Mouse (Mus musculus) frontal cortex, postnatal 14 days (tissue): ENCODE results near the gene Plxnc1.

ENCODE experiments used
- DNase-seq, 2 experiments: peaks; one replicate each; pipeline ENCODE4 v3.0.0; 2022; ENCODE audit warnings: low spot score in 2 of 2

Plxnc1 gene

GRCm38 (mm10) chr10:94947915-94948675, 3.5 kb upstream of the Plxnc1 start:
- DNase-seq = no peak

DNA sequence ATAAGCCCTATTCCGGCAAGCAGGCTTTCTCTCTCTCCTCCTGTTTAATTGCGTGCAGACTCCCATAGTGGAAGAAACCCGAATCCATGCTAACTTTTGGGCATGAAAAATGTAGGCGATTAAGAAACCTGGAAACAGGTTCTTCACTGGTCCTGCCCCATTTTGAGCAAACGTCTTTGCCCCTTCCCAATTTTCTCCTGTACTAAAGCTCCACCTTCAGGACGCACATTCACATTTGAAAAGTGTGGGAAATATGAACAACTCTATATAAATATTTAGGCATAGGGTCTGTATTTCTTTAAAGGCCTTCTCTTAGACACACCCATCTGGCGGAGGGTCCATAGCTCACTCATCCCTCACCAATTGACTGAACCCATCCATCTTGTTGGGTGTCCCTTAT, 2.8 kb upstream of the Plxnc1 start:
- DNase-seq = no peak

DNA sequence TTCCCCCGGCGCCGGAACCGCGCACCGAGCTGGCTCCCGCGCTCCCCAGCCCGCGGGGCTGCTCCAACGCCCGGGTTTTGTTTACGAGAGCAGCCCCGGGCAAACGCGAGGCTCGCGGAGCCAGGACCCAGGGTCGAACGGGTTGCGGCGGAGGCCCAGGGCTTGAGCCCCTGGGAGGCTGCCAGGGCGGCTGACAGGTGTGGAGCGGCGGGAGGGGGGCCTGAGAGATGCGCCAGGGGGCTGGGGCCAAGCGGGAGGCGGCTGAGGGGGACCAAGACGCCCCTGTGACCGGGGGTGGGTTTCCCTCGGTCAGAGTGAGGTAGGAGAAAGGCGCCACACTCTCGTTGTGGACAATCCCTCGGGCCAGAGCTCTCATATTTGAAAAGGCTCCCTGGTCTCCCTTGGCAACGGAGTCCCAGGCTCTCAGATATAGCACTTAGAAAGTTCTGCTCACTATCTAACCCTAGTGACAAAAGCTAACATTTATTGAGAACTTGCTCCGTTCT, 624 bp upstream of the Plxnc1 start:
- DNase-seq = no peak

- DNase-seq = peak; percentile 48 to 56
These were observed 567 bp downstream of the Plxnc1 start for GRCm38 (mm10) chr10:94943846-94944690.

DNA sequence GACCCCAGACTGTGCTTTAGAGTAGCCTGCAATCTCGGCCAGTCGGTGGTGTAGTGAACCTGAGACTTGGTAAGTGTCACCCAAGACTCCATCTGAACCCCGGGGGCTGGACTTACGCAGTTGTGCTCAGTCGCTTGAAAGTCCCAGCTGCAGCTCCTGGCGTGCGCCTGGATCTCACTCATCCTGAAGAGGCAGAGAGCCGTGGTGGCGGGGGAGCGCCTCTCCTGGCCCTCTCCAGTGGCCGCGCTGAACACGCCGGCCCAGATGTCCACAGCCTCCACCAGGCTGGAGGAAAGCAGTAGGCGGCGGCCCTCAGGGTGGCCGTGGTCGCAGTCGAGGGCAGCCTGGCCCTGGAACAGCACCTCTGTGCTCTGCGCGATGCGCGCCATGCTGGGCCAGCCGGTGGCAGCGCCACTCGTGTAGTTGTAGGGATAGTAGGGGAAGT, 1.2 kb downstream of the Plxnc1 start:
- peak; percentile 41 to 51 for DNase-seq

- DNase-seq = no peak
These were observed 2.1 kb downstream of the Plxnc1 start for GRCm38 (mm10) chr10:94942449-94943041.

DNA sequence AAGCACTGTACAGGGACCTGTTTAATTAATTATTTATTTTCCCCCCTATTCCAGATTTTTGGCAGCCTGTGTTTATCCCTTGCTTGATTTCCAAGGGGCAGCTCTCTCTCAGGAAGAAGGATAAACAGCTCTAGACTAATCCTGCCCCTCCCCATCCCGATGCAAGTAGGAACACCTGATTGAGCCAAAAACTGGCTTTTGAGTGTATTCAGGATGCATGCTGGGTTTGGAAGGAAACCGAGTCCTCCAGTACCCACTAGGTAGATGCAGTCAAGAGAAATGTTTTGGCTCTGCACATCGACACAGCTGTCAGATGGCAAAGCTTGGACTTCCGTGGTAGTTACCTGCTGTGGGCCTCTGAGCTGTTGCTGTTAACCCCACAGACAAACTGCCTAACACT, 3.1 kb downstream of the Plxnc1 start:
- DNase-seq = no peak

DNA sequence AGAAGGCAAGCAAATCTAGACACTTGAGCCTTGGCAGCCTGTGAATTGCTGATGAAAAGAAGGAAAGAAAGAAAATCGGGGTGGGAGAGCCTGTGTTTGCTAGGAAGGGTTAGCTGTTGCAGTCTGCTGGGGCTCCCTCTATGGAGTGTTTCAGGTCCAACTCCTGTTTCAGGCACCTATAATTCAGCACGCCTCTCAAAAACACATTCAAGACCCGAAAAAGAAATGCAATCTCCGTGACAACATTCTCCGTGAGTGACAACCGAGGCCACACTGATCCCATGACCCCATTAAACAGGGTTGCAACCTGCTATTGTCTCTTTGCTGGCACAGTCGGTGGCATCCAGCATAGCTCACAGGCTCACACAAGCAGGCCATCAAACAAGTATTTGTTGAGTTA, 3.8 kb downstream of the Plxnc1 start:
- DNase-seq = no peak

GRCm38 (mm10) chr10:94940061-94940460, 4.6 kb downstream of the Plxnc1 start:
- DNase-seq = no peak

GRCm38 (mm10) chr10:94938899-94939298, 5.7 kb downstream of the Plxnc1 start:
- no peak for DNase-seq

- no peak for DNase-seq
These were observed 6.3 kb downstream of the Plxnc1 start for GRCm38 (mm10) chr10:94938320-94938719.

DNA sequence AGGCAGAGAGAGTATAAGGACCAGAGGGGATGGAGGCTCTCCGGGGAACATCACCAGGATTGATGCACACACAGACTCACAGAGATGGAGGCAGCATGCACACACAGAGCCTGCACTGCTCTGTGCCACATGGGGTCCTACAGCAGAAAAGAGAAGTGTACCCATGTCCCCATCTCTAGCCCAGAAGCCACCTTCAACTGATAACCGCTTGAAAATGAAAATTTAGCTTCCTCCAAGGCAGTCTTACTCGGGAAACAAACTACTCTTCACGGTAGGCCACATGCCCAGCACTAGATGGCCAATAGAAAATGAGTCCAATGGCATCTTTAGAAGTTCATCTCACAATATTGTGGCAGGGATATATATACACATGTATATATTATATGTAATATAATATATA, 9.4 kb downstream of the Plxnc1 start:
- no peak for DNase-seq

DNA sequence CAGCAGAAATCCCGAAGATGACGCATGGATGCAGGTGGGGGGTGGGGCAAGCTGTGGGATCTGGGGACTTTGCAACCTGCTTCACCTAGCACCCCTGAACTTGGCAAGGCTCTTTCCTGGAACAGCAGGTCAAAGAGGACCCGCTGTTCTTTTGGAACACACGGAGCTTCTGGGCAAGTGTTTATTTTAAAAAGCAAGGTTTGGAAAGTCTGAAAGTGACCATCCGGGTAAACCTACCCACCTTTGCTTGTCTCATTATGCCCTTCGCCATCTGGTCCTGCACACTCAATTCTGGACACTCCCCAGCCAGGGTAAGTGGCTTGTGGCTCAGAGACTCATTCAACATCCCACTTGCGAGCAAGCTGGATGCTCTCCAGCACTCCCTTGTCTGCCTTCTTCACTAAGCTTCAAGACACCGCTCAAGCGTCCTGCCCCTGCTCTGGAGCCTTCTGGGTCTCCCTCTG, 10.5 kb downstream of the Plxnc1 start:
- no peak for DNase-seq

GRCm38 (mm10) chr10:94931961-94932832, 12.4 kb downstream of the Plxnc1 start:
- no peak for DNase-seq

- DNase-seq = no peak
These were observed 16.5 kb downstream of the Plxnc1 start for GRCm38 (mm10) chr10:94928164-94928563.

- DNase-seq = no peak
These were observed 18.3 kb downstream of the Plxnc1 start for GRCm38 (mm10) chr10:94926297-94926696.

DNA sequence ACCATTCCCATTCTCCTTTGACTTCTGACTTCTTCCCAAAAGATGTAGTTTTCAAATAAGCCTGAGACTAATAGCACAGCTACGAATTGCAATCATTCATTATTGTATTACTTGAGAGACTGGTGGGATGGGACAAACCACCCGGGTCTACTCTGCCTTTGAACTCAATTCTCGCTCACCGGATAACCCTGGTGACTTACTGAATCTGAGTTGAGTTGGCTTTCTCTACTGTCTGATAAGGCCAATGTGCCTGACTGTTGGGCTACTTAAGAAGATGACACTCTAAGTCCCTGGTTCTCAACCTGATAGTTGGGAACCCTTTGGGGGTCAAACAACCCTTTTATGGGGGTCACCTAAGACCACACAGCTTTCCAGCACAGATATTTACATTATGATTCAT, 19.8 kb downstream of the Plxnc1 start:
- no peak for DNase-seq

GRCm38 (mm10) chr10:94924450-94924849, 20.2 kb downstream of the Plxnc1 start:
- DNase-seq = no peak

DNA sequence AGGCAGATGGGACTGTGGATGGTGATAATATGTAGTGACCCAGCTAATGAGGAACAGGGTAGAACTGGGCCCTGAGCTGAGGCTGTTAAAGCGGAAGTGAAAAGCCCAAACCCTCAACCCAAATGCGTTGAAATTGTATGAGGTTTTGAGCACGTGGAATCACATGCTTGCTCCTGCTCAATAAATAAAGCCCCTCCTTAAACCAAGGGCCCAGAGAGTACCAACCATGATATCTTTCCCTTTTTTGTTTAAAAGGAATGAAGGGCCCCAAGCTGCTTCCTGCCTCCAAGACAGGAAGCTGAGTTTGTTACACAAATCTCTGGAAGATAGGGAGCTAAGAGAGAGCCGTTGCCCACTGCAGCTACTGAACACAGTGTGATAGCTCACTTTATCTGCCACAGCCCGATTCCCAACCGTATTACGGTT, 21.3 kb downstream of the Plxnc1 start:
- DNase-seq = no peak

DNA sequence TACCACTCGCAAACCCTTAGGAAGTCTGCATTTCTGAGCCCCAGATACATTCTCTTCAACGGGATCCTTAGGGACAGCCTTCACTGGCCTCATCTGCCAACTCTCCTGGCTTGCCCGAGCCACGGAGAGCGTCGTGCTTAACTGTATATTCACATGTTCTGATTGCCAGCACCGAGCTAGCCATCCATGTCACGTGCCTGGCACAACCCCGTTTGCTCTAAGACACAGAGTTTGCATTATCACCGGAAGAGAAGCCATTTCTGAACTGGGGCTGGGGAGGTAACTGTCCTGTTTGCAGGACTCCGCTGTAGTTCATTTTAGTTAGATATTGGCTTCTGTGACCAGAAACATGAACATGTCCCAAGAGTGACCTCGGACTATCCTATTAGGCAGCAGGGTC, 21.8 kb downstream of the Plxnc1 start:
- DNase-seq = no peak

GRCm38 (mm10) chr10:94921751-94922150, 22.9 kb downstream of the Plxnc1 start:
- DNase-seq = no peak
